Mouse (Mus musculus) embryonic facial prominence, embryonic 14.5 days (tissue): ENCODE measurements at regions not wholly inside any gene's neighbourhood (a gene's known extent, or its start where the extent isn't known, plus 50 kb on each side); places are given as distances from the start of the nearest gene placed in this dataset.
"Not testable (repeated sequence)": the region's sequence is repeated elsewhere in the genome, so short reads cannot be mapped to it uniquely, and the experiment has no call there.

Source experiments
- ATAC-seq: fragments of 200-750 bp; cut with Nextera tagmentation; 2 replicates; pipeline ENCODE4 v1.8.0; 2017; ENCODE audit warnings: low read depth, moderate number of reproducible peaks, moderate TSS enrichment
- DNase-seq: peaks from one replicate; pipeline ENCODE4 v3.0.0-alpha.2; 2015; ENCODE audit warnings: low spot score
- H3K27ac ChIP-seq: fragments of 300-500 bp; sonication (generic); replicated peaks from 2 replicates; pipeline ENCODE4 v1.5.1; 2014; ENCODE audit warnings: low read depth, mild to moderate bottlenecking, low read length, moderate library complexity
- H3K27me3 ChIP-seq: fragments of 300-500 bp; sonication (generic); replicated peaks from 2 replicates; pipeline ENCODE4 v1.6.1; 2014; ENCODE audit warnings: low read length; ENCODE audit not compliant: control insufficient read depth, insufficient read depth
- H3K36me3 ChIP-seq: fragments of 300-500 bp; sonication (generic); 2 replicates; pipeline ENCODE4 v1.6.1; 2014; ENCODE audit warnings: low read length, mixed read lengths; ENCODE audit not compliant: control insufficient read depth, insufficient read depth
- H3K4me1 ChIP-seq: fragments of 300-500 bp; sonication (generic); 2 replicates; pipeline ENCODE4 v1.6.1; 2014; ENCODE audit warnings: antibody characterized with exemption, low read length; ENCODE audit not compliant: control insufficient read depth, insufficient read depth
- H3K4me2 ChIP-seq: fragments of 300-500 bp; sonication (generic); 2 replicates; pipeline ENCODE4 v1.6.1; 2014; ENCODE audit warnings: low read depth, mild to moderate bottlenecking, low read length, moderate library complexity, mixed read lengths
- H3K4me3 ChIP-seq: fragments of 300-500 bp; sonication (generic); 2 replicates; pipeline ENCODE4 v1.5.1; 2014; ENCODE audit warnings: low read depth, mild to moderate bottlenecking, low read length
- H3K9ac ChIP-seq: fragments of 300-500 bp; sonication (generic); 2 replicates; pipeline ENCODE4 v1.6.1; 2014; ENCODE audit warnings: low read depth, mild to moderate bottlenecking, low read length, moderate library complexity, mixed read lengths
- H3K9me3 ChIP-seq: fragments of 300-500 bp; sonication (generic); 2 replicates; pipeline ENCODE4 v1.6.1; 2016; ENCODE audit warnings: low read length; ENCODE audit not compliant: control insufficient read depth
- WGBS: fragments of 180-500 bp; shearing (Covaris S2); extraction: QIAGEN DNeasy Blood & Tissue Kit; methylation state at CpG from one replicate; pipeline ENCODE4 v1.1.7; 2014; 5-methylcytosine and 5-hydroxymethylcytosine counted together

- no peaks in the 10 kb centered on the region for H3K9me3 ChIP-seq
- H3K36me3 ChIP-seq, result no peaks in the 10 kb centered on the region
- WGBS, result 85% methylated on average over 2 of the region's 2 CpGs
- no peak overlapping the region for H3K9ac ChIP-seq
- no peaks in the 10 kb centered on the region for H3K27me3 ChIP-seq
- no peaks in the 10 kb centered on the region for H3K4me1 ChIP-seq
- no peak overlapping the region for H3K4me2 ChIP-seq
- no peak for ATAC-seq
- no peak overlapping the region for H3K27ac ChIP-seq
- no peak for DNase-seq
- H3K4me3 ChIP-seq, result no peak overlapping the region
Measured at GRCm38 (mm10) chr12:65371650-65372049, 146.3 kb downstream of the Wdr20rt start.

- DNase-seq (no peak), ATAC-seq (no peak)
- 97% methylated on average over 1 of the region's 1 CpGs for WGBS
Measured at GRCm38 (mm10) chr12:65379321-65379720, 154.0 kb downstream of the Wdr20rt start.

GRCm38 (mm10) chr12:65382118-65382791 lies 156.9 kb downstream of the Wdr20rt start:
- no peak overlapping the region for H3K9ac ChIP-seq
- no peak overlapping the region for H3K27ac ChIP-seq
- H3K4me1 ChIP-seq, result no peaks in the 10 kb centered on the region
- WGBS, result 32% methylated on average over 5 of the region's 5 CpGs
- no peak overlapping the region for H3K4me3 ChIP-seq
- H3K36me3 ChIP-seq, result no peaks in the 10 kb centered on the region
- H3K4me2 ChIP-seq, result no peak overlapping the region
- H3K27me3 ChIP-seq, result no peaks in the 10 kb centered on the region
- no peaks in the 10 kb centered on the region for H3K9me3 ChIP-seq
- peak; percentile 46 for DNase-seq
- 0 out of 2 replicates have a peak, but pooled peaks have one; percentile 57 for ATAC-seq

More at GRCm38 (mm10) chr12:65379321-65379720, 154.0 kb downstream of the Wdr20rt start:
- H3K4me2 ChIP-seq, result no peak overlapping the region
- no peaks in the 10 kb centered on the region for H3K27me3 ChIP-seq
- no peak overlapping the region for H3K4me3 ChIP-seq
- H3K9ac ChIP-seq, result no peak overlapping the region
- no peak overlapping the region for H3K27ac ChIP-seq
- H3K9me3 ChIP-seq, result no peaks in the 10 kb centered on the region
- no peaks in the 10 kb centered on the region for H3K4me1 ChIP-seq
- H3K36me3 ChIP-seq, result no peaks in the 10 kb centered on the region

GRCm38 (mm10) chr12:65382796-65383195 lies 157.5 kb downstream of the Wdr20rt start:
- not testable (repeated sequence) for H3K9me3 ChIP-seq, DNase-seq, H3K27me3 ChIP-seq, H3K36me3 ChIP-seq, H3K27ac ChIP-seq, ATAC-seq, H3K4me1 ChIP-seq, H3K4me3 ChIP-seq, H3K9ac ChIP-seq, H3K4me2 ChIP-seq
- WGBS, result 89% methylated on average over 11 of the region's 11 CpGs

- DNase-seq (no peak), ATAC-seq (no peak)
- Histone ChIP-seq H3K27me3 (no peaks in the 10 kb centered on the region), H3K4me3 (no peak overlapping the region), H3K36me3 (no peaks in the 10 kb centered on the region), H3K9ac (no peak overlapping the region), H3K4me1 (no peaks in the 10 kb centered on the region), H3K9me3 (no peaks in the 10 kb centered on the region), H3K27ac (no peak overlapping the region), H3K4me2 (no peak overlapping the region)
- 81% methylated on average over 2 of the region's 2 CpGs for WGBS
Measured at GRCm38 (mm10) chr12:65386005-65386645, 160.8 kb downstream of the Wdr20rt start.

- Histone ChIP-seq H3K27me3 (no peaks in the 10 kb centered on the region), H3K36me3 (no peaks in the 10 kb centered on the region), H3K9me3 (no peaks in the 10 kb centered on the region), H3K4me1 (no peaks in the 10 kb centered on the region), H3K4me2 (no peak overlapping the region), H3K4me3 (no peak overlapping the region), H3K9ac (no peak overlapping the region), H3K27ac (no peak overlapping the region)
- DNase-seq, result no peak
- ATAC-seq, result no peak
Measured at GRCm38 (mm10) chr12:65387042-65387441, 161.7 kb downstream of the Wdr20rt start.

GRCm38 (mm10) chr12:65389512-65389911 lies 164.2 kb downstream of the Wdr20rt start:
- Histone ChIP-seq H3K4me3 (no peak overlapping the region), H3K27ac (no peak overlapping the region), H3K9me3 (no peaks in the 10 kb centered on the region), H3K9ac (no peak overlapping the region), H3K27me3 (no peaks in the 10 kb centered on the region), H3K36me3 (no peaks in the 10 kb centered on the region), H3K4me1 (no peaks in the 10 kb centered on the region), H3K4me2 (no peak overlapping the region)
- WGBS, result 56% methylated on average over 2 of the region's 2 CpGs
- no peak for ATAC-seq
- no peak for DNase-seq

- DNase-seq (no peak), ATAC-seq (no peak)
- 92% methylated on average over 6 of the region's 6 CpGs for WGBS
- Histone ChIP-seq H3K9ac (no peak overlapping the region), H3K4me2 (no peak overlapping the region), H3K36me3 (no peaks in the 10 kb centered on the region), H3K27me3 (no peaks in the 10 kb centered on the region), H3K4me1 (no peaks in the 10 kb centered on the region), H3K27ac (no peak overlapping the region), H3K4me3 (no peak overlapping the region), H3K9me3 (no peaks in the 10 kb centered on the region)
Measured at GRCm38 (mm10) chr12:65390330-65390729, 165.0 kb downstream of the Wdr20rt start.
